Mouse (Mus musculus) kidney, embryonic 14.5 days (tissue): ENCODE data around the gene Apba2. TPM values are rescaled to one million over a fixed set of nuclear protein-coding genes. Genes with fewer than 3 reads are reported as not detected.

Source experiments
- ATAC-seq: fragments of 200-750 bp; cut with Nextera tagmentation; 2 replicates; pipeline ENCODE4 v1.8.0; 2017; ENCODE audit warnings: moderate number of reproducible peaks, mild to moderate bottlenecking, moderate TSS enrichment, moderate library complexity; ENCODE audit not compliant: low FRiP score, low TSS enrichment
- H3K27ac ChIP-seq: fragments of 300-500 bp; sonication (generic); 2 replicates; pipeline ENCODE4 v1.5.1; 2014; ENCODE audit warnings: low read depth, mild to moderate bottlenecking, low read length, moderate library complexity, mixed read lengths
- H3K27me3 ChIP-seq: fragments of 300-500 bp; sonication (generic); 2 replicates; pipeline ENCODE4 v1.6.1; 2014; ENCODE audit warnings: mild to moderate bottlenecking, low read length; ENCODE audit not compliant: control insufficient read depth, insufficient read depth
- H3K36me3 ChIP-seq: fragments of 300-500 bp; sonication (generic); 2 replicates; pipeline ENCODE4 v1.6.1; 2014; ENCODE audit warnings: low read length, mixed read lengths; ENCODE audit not compliant: control insufficient read depth, insufficient read depth
- H3K4me1 ChIP-seq: fragments of 300-500 bp; sonication (generic); 2 replicates; pipeline ENCODE4 v1.6.1; 2014; ENCODE audit warnings: low read length, mixed read lengths; ENCODE audit not compliant: control insufficient read depth, insufficient read depth
- H3K4me2 ChIP-seq: fragments of 300-500 bp; sonication (generic); replicated peaks from 2 replicates; pipeline ENCODE4 v1.6.1; 2014; ENCODE audit warnings: low read depth, mild to moderate bottlenecking, low read length
- H3K4me3 ChIP-seq: fragments of 300-500 bp; sonication (generic); 2 replicates; pipeline ENCODE4 v1.5.1; 2014; ENCODE audit warnings: mild to moderate bottlenecking, low read length
- H3K9ac ChIP-seq: fragments of 300-500 bp; sonication (generic); 2 replicates; pipeline ENCODE4 v1.6.1; 2014; ENCODE audit warnings: low read depth, mild to moderate bottlenecking, low read length, moderate library complexity
- H3K9me3 ChIP-seq: fragments of 300-500 bp; sonication (generic); 2 replicates; pipeline ENCODE4 v1.6.1; 2016; ENCODE audit warnings: low read length; ENCODE audit not compliant: control insufficient read depth
- WGBS: fragments of 180-500 bp; shearing (Covaris S2); extraction: QIAGEN DNeasy Blood & Tissue Kit; methylation state at CpG from one replicate; pipeline ENCODE4 v1.1.7; 2014; 5-methylcytosine and 5-hydroxymethylcytosine counted together
- polyA plus RNA-seq: library from polyadenylated mRNA; unstranded; fragments of >200 nt; fragmentation: Nextera tagmentation; extraction: Ambion mirVana; gene quantifications from 2 replicates; pipeline ENCODE4 v1.2.1, GENCODE M21; 2014

Gene Apba2
- 2.6 and 2.8 TPM in 2 replicates for polyA plus RNA-seq

GRCm38 (mm10) chr7:64501536-64502270, at the start of gene Apba2:
Apba2 (plus strand) TSS chr7:64501706.
- Histone ChIP-seq H3K27ac (no peak within 1 kb of the TSS), H3K4me1 (no peaks in the 10 kb centered on the region), H3K27me3 (peaks cover 28% of the 10 kb centered on the region), H3K4me2 (peak within 1 kb of the TSS; percentile 70), H3K36me3 (no peaks in the 10 kb centered on the region), H3K9me3 (no peaks in the 10 kb centered on the region), H3K9ac (peak within 1 kb of the TSS; percentile 55), H3K4me3 (peak within 1 kb of the TSS; percentile 58)
- ATAC-seq, result peak; percentile 80
- WGBS, result under 1% methylated on average over 75 of the region's 96 CpGs

DNA sequence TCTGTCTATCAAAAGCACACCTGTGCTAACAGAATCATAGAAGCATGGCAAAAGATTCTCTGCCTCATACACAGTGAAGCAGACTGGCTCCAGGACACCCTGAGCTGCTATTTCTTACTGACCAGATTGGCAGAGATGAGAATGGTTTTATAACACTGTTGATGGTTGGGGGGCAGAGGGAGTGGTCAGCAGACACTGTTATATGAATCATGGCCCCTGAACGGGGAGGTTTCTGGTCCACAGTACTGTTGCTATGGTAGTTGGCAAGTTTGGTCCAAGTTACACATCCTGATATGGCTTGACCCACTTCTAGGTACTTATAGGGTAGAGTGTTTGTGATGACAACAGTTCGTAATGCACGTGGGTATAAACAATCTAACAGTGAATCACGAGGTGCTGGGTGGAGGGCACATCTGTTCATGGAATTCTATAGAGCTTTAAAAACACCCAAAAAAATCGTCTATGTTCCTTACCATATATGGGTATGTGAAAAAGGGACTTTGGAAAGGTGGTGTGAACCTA, 49.6 kb upstream of the Apba2 start:
- H3K4me1 ChIP-seq, result no peaks in the 10 kb centered on the region
- 84% methylated on average over 5 of the region's 5 CpGs for WGBS
- no peak overlapping the region for H3K4me2 ChIP-seq
- no peaks in the 10 kb centered on the region for H3K27me3 ChIP-seq
- no peak overlapping the region for H3K4me3 ChIP-seq
- H3K9me3 ChIP-seq, result no peaks in the 10 kb centered on the region
- ATAC-seq, result no peak
- no peak overlapping the region for H3K9ac ChIP-seq
- no peak overlapping the region for H3K27ac ChIP-seq
- no peaks in the 10 kb centered on the region for H3K36me3 ChIP-seq

DNA sequence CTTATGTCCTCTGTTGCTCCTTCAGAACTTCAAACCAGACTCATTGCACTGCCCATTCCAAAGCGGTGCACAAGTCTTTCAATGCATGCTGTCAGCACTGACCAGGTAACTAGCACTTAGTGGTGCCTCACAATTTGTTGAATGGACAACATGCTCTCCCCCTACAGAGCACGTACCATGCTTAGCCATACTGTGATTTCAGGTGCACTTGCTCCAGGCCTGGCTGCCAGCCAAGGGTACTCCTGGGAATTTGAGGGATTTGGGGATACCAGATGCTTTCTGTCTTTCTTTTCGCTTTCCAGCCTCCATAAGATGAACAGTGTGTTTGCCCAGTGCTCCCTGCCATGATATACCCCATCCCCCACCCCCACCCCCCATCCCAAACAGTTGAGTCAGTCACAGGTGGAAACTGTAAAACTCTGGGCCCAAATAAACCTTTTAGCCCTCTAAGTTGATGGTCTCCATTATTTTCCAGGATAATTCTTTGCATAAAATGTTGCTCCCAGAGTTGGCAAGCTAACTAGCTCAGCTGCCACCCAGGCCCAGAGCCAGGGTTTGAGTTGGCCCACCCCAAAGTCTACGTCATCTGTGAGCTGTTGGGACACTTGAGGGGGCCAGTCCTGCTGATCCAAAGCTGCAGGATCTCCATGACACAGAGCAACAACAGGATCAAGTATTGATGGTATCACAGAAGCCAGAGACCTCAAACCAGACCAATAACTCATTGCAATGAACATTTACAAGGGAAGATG, 48.9 kb upstream of the Apba2 start:
- ATAC-seq, result no peak
- WGBS, result 78% methylated on average over 4 of the region's 4 CpGs

GRCm38 (mm10) chr7:64456176-64456575, 45.3 kb upstream of the Apba2 start:
- Histone ChIP-seq H3K36me3 (no peaks in the 10 kb centered on the region), H3K27ac (no peak overlapping the region), H3K4me3 (no peak overlapping the region), H3K9ac (no peak overlapping the region), H3K9me3 (no peaks in the 10 kb centered on the region), H3K4me1 (no peaks in the 10 kb centered on the region), H3K4me2 (no peak overlapping the region), H3K27me3 (no peaks in the 10 kb centered on the region)
- WGBS, result 87% methylated on average over 4 of the region's 4 CpGs
- no peak for ATAC-seq

More for the DNA sequence above, 48.9 kb upstream of the Apba2 start:
- Histone ChIP-seq H3K4me2 (no peak overlapping the region), H3K27me3 (no peaks in the 10 kb centered on the region), H3K4me1 (no peaks in the 10 kb centered on the region), H3K27ac (no peak overlapping the region), H3K9me3 (no peaks in the 10 kb centered on the region), H3K36me3 (no peaks in the 10 kb centered on the region), H3K4me3 (no peak overlapping the region), H3K9ac (no peak overlapping the region)

- Histone ChIP-seq H3K4me1 (no peaks in the 10 kb centered on the region), H3K4me2 (no peak overlapping the region), H3K9me3 (no peaks in the 10 kb centered on the region), H3K36me3 (no peaks in the 10 kb centered on the region), H3K27me3 (no peaks in the 10 kb centered on the region), H3K4me3 (no peak overlapping the region), H3K9ac (no peak overlapping the region), H3K27ac (no peak overlapping the region)
- ATAC-seq, result no peak
- WGBS, result 85% methylated on average over 3 of the region's 3 CpGs
Observed at GRCm38 (mm10) chr7:64456676-64457075, 44.8 kb upstream of the Apba2 start.

- Histone ChIP-seq H3K4me2 (no peak overlapping the region), H3K36me3 (no peaks in the 10 kb centered on the region), H3K9me3 (no peaks in the 10 kb centered on the region), H3K9ac (no peak overlapping the region), H3K4me3 (no peak overlapping the region), H3K27me3 (no peaks in the 10 kb centered on the region), H3K27ac (no peak overlapping the region), H3K4me1 (no peaks in the 10 kb centered on the region)
- 95% methylated on average over 2 of the region's 2 CpGs for WGBS
- no peak for ATAC-seq
Observed at GRCm38 (mm10) chr7:64457811-64458210, 43.7 kb upstream of the Apba2 start.

- no peak for ATAC-seq
- no peaks in the 10 kb centered on the region for H3K9me3 ChIP-seq
- no peak overlapping the region for H3K27ac ChIP-seq
- H3K9ac ChIP-seq, result no peak overlapping the region
- WGBS, result 40% methylated on average over 10 of the region's 10 CpGs
- H3K4me1 ChIP-seq, result no peaks in the 10 kb centered on the region
- peaks cover 19% of the 10 kb centered on the region for H3K27me3 ChIP-seq
- H3K36me3 ChIP-seq, result no peaks in the 10 kb centered on the region
- H3K4me3 ChIP-seq, result no peak overlapping the region
- no peak overlapping the region for H3K4me2 ChIP-seq
Observed at GRCm38 (mm10) chr7:64497438-64497837, 4.1 kb upstream of the Apba2 start.

- Histone ChIP-seq H3K4me1 (no peaks in the 10 kb centered on the region), H3K4me3 (peak overlapping the region; percentile 58), H3K9me3 (no peaks in the 10 kb centered on the region), H3K9ac (peak overlapping the region; percentile 55), H3K27ac (no peak overlapping the region), H3K27me3 (peaks cover 28% of the 10 kb centered on the region), H3K4me2 (peak overlapping the region; percentile 70), H3K36me3 (no peaks in the 10 kb centered on the region)
- ATAC-seq, result peak; percentile 19; the same call in 1 of the 2 replicates
- WGBS, result 3% methylated on average over 37 of the region's 47 CpGs
Observed at GRCm38 (mm10) chr7:64502271-64503180, 1.0 kb downstream of the Apba2 start.
